Mouse (Mus musculus): ENCODE results near the gene Zfhx3. TPM values are rescaled to one million over a fixed set of nuclear protein-coding genes. Genes with fewer than 3 reads are reported as not detected.

The Zfhx3 gene
- total and polyA plus RNA-seq, 2 experiments from 2014 or later: 14.9 to 15.3 TPM

- 41% methylated on average over 5 of the region's 5 CpGs for WGBS
Observed at GRCm38 (mm10) chr8:108707576-108708281, 765.3 kb downstream of the Zfhx3 start.

GRCm38 (mm10) chr8:108708833-108709387 is 766.5 kb downstream of the Zfhx3 start:
- H3K27me3 ChIP-seq (ENCODE audit: insufficient read depth, low read length): peaks cover 23% of the 10 kb centered on the region
- H3K36me3 ChIP-seq (ENCODE audit: insufficient read depth, low read length): no peaks in the 10 kb centered on the region
- no peak overlapping the region for H3K4me3 ChIP-seq (ENCODE audit: low read length)

More at GRCm38 (mm10) chr8:108707576-108708281, 765.3 kb downstream of the Zfhx3 start:
- H3K36me3 ChIP-seq (ENCODE audit: insufficient read depth, low read length): no peaks in the 10 kb centered on the region
- TF ChIP-seq CTCF (IDR thresholded peaks at IDR 0.05; ENCODE audit: low read depth): no peak
- ATAC-seq (no peak), DNase-seq (ENCODE audit: low spot score) (no peak)
- H3K9me3 ChIP-seq (ENCODE audit: low read length): no peaks in the 10 kb centered on the region
- no peak overlapping the region for H3K9ac ChIP-seq (replicated peaks; ENCODE audit: low read length)
- H3K4me1 ChIP-seq (ENCODE audit: insufficient read depth, low read length): no peaks in the 10 kb centered on the region
- H3K4me2 ChIP-seq (ENCODE audit: low read depth, low read length): peak overlapping the region; percentile 75
- peaks cover 20% of the 10 kb centered on the region for H3K27me3 ChIP-seq (ENCODE audit: insufficient read depth, low read length)
- peak overlapping the region; percentile 48; the same call in 1 of the 2 replicates for H3K27ac ChIP-seq
- no peak overlapping the region for H3K4me3 ChIP-seq (ENCODE audit: low read length)

DNA sequence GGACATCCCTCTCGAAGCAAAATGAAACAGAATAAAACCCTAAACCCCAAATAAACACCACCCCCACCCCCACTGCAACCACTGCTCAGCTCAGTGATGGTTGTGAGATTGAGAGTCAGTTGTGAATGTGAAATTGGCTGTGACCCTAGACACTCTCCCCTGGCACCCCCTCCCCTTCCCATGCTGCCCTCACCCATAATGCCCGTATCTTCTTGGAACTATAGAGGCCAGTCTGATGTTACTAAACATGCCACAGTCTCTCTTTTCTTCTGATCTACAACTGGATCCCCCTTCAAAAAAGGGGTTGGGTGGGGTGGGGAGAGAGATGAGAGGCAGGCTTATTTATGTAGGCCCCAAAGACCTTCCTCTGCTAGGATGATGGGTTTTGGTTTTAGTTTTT is 767.0 kb downstream of the Zfhx3 start:
- H3K4me3 ChIP-seq (ENCODE audit: low read length): no peak overlapping the region
- H3K9ac ChIP-seq (replicated peaks; ENCODE audit: low read length): no peak overlapping the region

More at GRCm38 (mm10) chr8:108708833-108709387, 766.5 kb downstream of the Zfhx3 start:
- Histone ChIP-seq H3K9me3 (ENCODE audit: low read length) (no peaks in the 10 kb centered on the region), H3K4me2 (ENCODE audit: low read depth, low read length) (peak overlapping the region; percentile 75), H3K27ac (peak overlapping the region; percentile 38; the same call in 1 of the 2 replicates), H3K4me1 (ENCODE audit: insufficient read depth, low read length) (no peaks in the 10 kb centered on the region), H3K9ac (replicated peaks; ENCODE audit: low read length) (no peak overlapping the region)
- TF ChIP-seq CTCF (IDR thresholded peaks at IDR 0.05; ENCODE audit: low read depth): no peak
- 32% methylated on average over 8 of the region's 8 CpGs for WGBS
- no peak for DNase-seq (ENCODE audit: low spot score)
- no peak for ATAC-seq

DNA sequence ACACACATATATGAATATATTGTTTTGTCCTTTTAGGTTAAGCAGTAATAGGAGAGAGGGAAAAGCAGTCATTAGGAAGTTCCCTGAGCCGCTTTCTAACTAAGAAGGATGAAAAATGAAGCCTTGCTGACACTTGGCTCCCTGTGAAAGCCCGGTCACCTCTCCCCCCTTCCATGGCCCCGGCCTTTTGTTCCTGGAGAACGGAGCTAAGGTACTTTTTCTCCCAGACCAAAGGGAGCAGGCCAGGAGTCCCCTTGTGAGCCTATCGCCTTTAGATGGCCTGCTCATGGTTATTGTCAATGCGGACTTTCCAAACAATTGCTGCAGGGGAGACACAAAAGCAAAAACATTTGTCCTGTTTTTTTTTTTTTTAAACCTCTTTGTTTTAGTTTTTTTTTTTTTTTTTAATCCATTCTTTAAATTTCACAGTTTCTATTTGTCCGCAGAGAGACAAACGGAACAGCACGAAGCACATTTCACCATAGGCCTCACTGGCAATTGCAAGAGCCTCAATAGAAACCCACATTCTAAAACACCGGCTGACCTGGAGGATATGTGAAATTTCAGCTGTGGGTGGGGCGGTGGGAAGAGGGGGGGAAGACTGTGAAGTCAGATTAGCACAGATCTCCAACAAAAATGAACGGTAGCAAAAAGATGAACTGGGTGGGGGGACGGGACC is 767.6 kb downstream of the Zfhx3 start:
- WGBS: 49% methylated on average over 13 of the region's 13 CpGs
- H3K27ac ChIP-seq: no peak overlapping the region
- no peak overlapping the region for H3K9ac ChIP-seq (replicated peaks; ENCODE audit: low read length)
- H3K4me2 ChIP-seq (ENCODE audit: low read depth, low read length): no peak overlapping the region
- peaks cover 23% of the 10 kb centered on the region for H3K27me3 ChIP-seq (ENCODE audit: insufficient read depth, low read length)
- no peaks in the 10 kb centered on the region for H3K36me3 ChIP-seq (ENCODE audit: insufficient read depth, low read length)
- no peaks in the 10 kb centered on the region for H3K9me3 ChIP-seq (ENCODE audit: low read length)
- DNase-seq (ENCODE audit: low spot score) (no peak), ATAC-seq (no peak)
- no peak for TF ChIP-seq CTCF (IDR thresholded peaks at IDR 0.05; ENCODE audit: low read depth)
- H3K4me1 ChIP-seq (ENCODE audit: insufficient read depth, low read length): no peaks in the 10 kb centered on the region
- no peak overlapping the region for H3K4me3 ChIP-seq (ENCODE audit: low read length)

More for the DNA sequence above, 767.0 kb downstream of the Zfhx3 start:
- peak overlapping the region; percentile 38; the same call in 1 of the 2 replicates for H3K27ac ChIP-seq
- no peak for TF ChIP-seq CTCF (IDR thresholded peaks at IDR 0.05; ENCODE audit: low read depth)
- H3K27me3 ChIP-seq (ENCODE audit: insufficient read depth, low read length): peaks cover 23% of the 10 kb centered on the region
- no peaks in the 10 kb centered on the region for H3K4me1 ChIP-seq (ENCODE audit: insufficient read depth, low read length)
- 77% methylated on average over 2 of the region's 2 CpGs for WGBS
- no peak for DNase-seq (ENCODE audit: low spot score)
- H3K9me3 ChIP-seq (ENCODE audit: low read length): no peaks in the 10 kb centered on the region
- H3K36me3 ChIP-seq (ENCODE audit: insufficient read depth, low read length): no peaks in the 10 kb centered on the region
- peak overlapping the region; percentile 6; the same call in 1 of the 2 replicates for H3K4me2 ChIP-seq (ENCODE audit: low read depth, low read length)
- ATAC-seq: no peak

DNA sequence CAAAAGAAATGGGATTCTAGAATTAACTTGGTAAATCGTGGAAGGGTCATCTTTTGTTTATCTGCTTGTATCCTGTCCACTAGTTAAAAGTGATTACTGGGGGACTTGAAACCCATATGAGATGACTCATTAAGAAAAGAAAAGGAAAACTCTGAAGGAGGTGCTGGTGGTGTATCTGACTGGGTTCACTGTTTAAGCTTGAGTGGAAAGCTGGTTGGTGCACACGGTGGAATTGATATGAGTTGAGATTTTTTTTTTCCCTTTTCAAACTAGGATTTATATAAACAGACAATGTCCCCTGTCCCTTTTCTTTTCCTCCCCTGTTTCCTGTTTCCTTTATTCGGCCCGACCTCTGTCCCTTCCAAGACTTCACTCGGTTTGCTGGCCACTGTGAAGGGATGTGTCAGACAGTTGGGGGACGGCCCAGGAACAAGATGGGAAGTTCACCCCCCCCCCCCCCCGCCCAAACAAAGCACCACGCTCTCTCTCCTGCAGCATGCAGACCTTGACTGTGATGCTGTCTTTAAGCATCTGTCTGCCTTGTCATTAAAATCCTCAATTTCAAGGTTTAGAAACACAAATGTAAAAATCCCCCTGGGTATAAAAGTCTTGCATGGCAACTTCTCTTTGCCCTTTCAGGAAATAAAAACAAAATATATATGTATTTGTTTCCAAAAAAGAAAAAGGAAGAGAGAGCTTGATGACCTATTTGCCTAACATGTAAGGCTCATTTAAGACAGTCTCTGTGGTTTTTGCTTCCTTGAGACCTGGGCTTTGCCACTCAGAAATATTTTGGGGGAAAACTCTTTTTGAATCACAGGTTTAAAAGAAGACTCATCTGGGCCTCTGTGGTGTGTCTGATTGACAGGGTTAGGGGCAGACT is 768.4 kb downstream of the Zfhx3 start:
- Histone ChIP-seq H3K4me3 (ENCODE audit: low read length) (no peak overlapping the region), H3K27me3 (ENCODE audit: insufficient read depth, low read length) (peaks cover 23% of the 10 kb centered on the region), H3K9me3 (ENCODE audit: low read length) (no peaks in the 10 kb centered on the region), H3K9ac (replicated peaks; ENCODE audit: low read length) (0 out of 2 replicates have a peak overlapping the region, but pooled peaks have one; percentile 28), H3K36me3 (ENCODE audit: insufficient read depth, low read length) (no peaks in the 10 kb centered on the region), H3K27ac (peak overlapping the region; percentile 56; the same call in 1 of the 2 replicates), H3K4me1 (ENCODE audit: insufficient read depth, low read length) (no peaks in the 10 kb centered on the region), H3K4me2 (ENCODE audit: low read depth, low read length) (0 out of 2 replicates have a peak overlapping the region, but pooled peaks have one; percentile 10)
- no peak for TF ChIP-seq CTCF (IDR thresholded peaks at IDR 0.05; ENCODE audit: low read depth)
- ATAC-seq: no peak
- WGBS: 26% methylated on average over 8 of the region's 8 CpGs
- DNase-seq (ENCODE audit: low spot score): no peak

DNA sequence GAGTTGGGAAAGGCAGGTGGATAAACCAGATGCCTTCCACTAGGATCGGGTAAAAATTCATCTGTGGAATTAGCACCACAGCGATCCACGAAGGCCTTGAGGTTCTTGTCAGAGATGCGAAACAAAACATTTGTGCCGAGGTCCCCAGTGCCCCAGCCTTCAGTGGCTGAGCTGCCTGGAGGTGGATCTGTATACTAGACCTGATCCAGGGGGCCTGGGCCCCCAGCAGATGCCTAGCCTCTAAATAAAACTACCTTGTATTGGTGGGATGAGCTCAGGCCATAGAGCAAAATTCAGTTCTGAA is 769.0 kb downstream of the Zfhx3 start:
- Histone ChIP-seq H3K9ac (replicated peaks; ENCODE audit: low read length) (0 out of 2 replicates have a peak overlapping the region, but pooled peaks have one; percentile 28), H3K4me1 (ENCODE audit: insufficient read depth, low read length) (no peaks in the 10 kb centered on the region), H3K36me3 (ENCODE audit: insufficient read depth, low read length) (no peaks in the 10 kb centered on the region), H3K4me3 (ENCODE audit: low read length) (no peak overlapping the region), H3K27me3 (ENCODE audit: insufficient read depth, low read length) (peaks cover 20% of the 10 kb centered on the region), H3K4me2 (ENCODE audit: low read depth, low read length) (no peak overlapping the region), H3K9me3 (ENCODE audit: low read length) (no peaks in the 10 kb centered on the region), H3K27ac (peak overlapping the region; percentile 56; the same call in 1 of the 2 replicates)
- DNase-seq (ENCODE audit: low spot score): no peak
- no peak for TF ChIP-seq CTCF (IDR thresholded peaks at IDR 0.05; ENCODE audit: low read depth)
- WGBS: 50% methylated on average over 5 of the region's 5 CpGs
- no peak for ATAC-seq

Data from hindbrain, postnatal 0 days (tissue).